Comparison of ENCODE assay signal across 8 mouse cellular contexts in the genomic region with DNA sequence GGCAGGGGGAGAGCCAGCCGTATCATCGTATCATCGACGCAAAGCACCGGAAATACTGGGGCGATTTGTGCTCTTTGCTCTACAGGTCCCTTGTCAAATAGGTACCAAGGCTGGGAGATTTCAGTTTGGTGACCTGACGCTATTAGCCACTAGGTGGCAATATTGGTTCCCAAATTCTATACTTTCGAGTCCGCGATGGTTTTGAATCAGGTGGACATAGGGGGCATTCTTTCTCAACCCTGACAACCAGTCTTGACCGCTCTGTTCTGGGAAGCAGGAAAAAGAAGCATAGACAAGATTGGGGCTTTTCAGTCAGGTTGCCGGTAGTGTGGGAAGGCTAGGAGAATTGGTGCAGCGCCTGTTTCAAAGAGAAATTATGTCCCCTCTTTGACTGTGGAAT. TPM values are rescaled to one million over a fixed set of nuclear protein-coding genes. Genes with fewer than 3 reads are reported as not detected.
DNase-seq lines count a peak whose midpoint lies in the region; ATAC-seq and TF ChIP-seq lines count a peak whose summit lies in the region.

No protein-coding gene starts in this region.

- H3K9ac ChIP-seq in ES-Bruce4 (ENCODE audit: low read depth, poor library complexity, severe bottlenecking): no peak overlapping the region
- peak overlapping the region; percentile 48 for H3K9ac ChIP-seq in heart, embryonic 16.5 days (ENCODE audit: low read length)
- 0 out of 2 replicates have a peak overlapping the region, but pooled peaks have one; percentile 3 for H3K9ac ChIP-seq in liver, embryonic 13.5 days
- no peak overlapping the region for H3K9ac ChIP-seq in stomach, embryonic 15.5 days

- peak; percentile 52 for DNase-seq in brain, embryonic 18.5 days (ENCODE audit: low read depth, low spot score)
- peak; percentile 61 to 75 for DNase-seq in kidney, postnatal 25 days
- peak; percentile 61 for DNase-seq in liver, embryonic 13.5 days
- DNase-seq in neural tube, embryonic 10.5 days (ENCODE audit: extremely low spot score, low spot score): peak; percentile 75

- 0 out of 2 replicates have a peak overlapping the region, but pooled peaks have one; percentile 30 for H3K4me3 ChIP-seq in ES-Bruce4 (ENCODE audit: low read depth, low read length)
- H3K4me3 ChIP-seq in erythroblast, embryonic 14.5 days (replicated peaks): peak overlapping the region; percentile 31
- H3K4me3 ChIP-seq in heart, embryonic 16.5 days (ENCODE audit: low read length): peak overlapping the region; percentile 53
- peak overlapping the region; percentile 45 for H3K4me3 ChIP-seq in liver, embryonic 13.5 days (replicated peaks)
- H3K4me3 ChIP-seq in stomach, embryonic 15.5 days (replicated peaks): peak overlapping the region; percentile 32

- H3K36me3 ChIP-seq in ES-Bruce4 (ENCODE audit: control insufficient read depth, insufficient read depth, low read length, poor library complexity, severe bottlenecking): no peaks in the 10 kb centered on the region
- no peaks in the 10 kb centered on the region for H3K36me3 ChIP-seq in erythroblast, embryonic 14.5 days (ENCODE audit: control insufficient read depth)
- H3K36me3 ChIP-seq in heart, embryonic 16.5 days (ENCODE audit: control insufficient read depth, insufficient read depth): no peaks in the 10 kb centered on the region
- no peaks in the 10 kb centered on the region for H3K36me3 ChIP-seq in liver, embryonic 13.5 days
- no peaks in the 10 kb centered on the region for H3K36me3 ChIP-seq in stomach, embryonic 15.5 days

- no peak for TF ChIP-seq EP300 in ES-Bruce4 (IDR thresholded peaks at IDR 0.05; ENCODE audit: insufficient read depth, low read depth, low read length)

- no peaks in the 10 kb centered on the region for H3K27me3 ChIP-seq in ES-Bruce4 (ENCODE audit: control insufficient read depth, insufficient read depth, low read length, poor library complexity, severe bottlenecking)
- H3K27me3 ChIP-seq in erythroblast, embryonic 14.5 days (ENCODE audit: control insufficient read depth): peaks cover 44% of the 10 kb centered on the region
- H3K27me3 ChIP-seq in heart, embryonic 16.5 days (ENCODE audit: control insufficient read depth, insufficient read depth, low read length): no peaks in the 10 kb centered on the region
- peaks cover 40% of the 10 kb centered on the region for H3K27me3 ChIP-seq in liver, embryonic 13.5 days
- H3K27me3 ChIP-seq in stomach, embryonic 15.5 days (replicated peaks): no peaks in the 10 kb centered on the region

- peak; percentile 25; the same call in 1 of the 2 replicates for ATAC-seq in heart, embryonic 16.5 days (replicated peaks; ENCODE audit: extremely low read depth, insufficient read depth, low FRiP score)
- no peak for ATAC-seq in liver, embryonic 13.5 days (ENCODE audit: low read depth)
- peak; percentile 20; the same call in 1 of the 2 replicates for ATAC-seq in stomach, embryonic 15.5 days (ENCODE audit: insufficient read depth, low FRiP score, low read depth)

- no peaks in the 10 kb centered on the region for H3K9me3 ChIP-seq in ES-Bruce4 (replicated peaks; ENCODE audit: control insufficient read depth, insufficient read depth, low read length, poor library complexity, severe bottlenecking)
- no peaks in the 10 kb centered on the region for H3K9me3 ChIP-seq in erythroblast, embryonic 14.5 days (ENCODE audit: control insufficient read depth, low read length)
- no peaks in the 10 kb centered on the region for H3K9me3 ChIP-seq in heart, embryonic 16.5 days (replicated peaks; ENCODE audit: control insufficient read depth, low read length)
- H3K9me3 ChIP-seq in liver, embryonic 13.5 days (replicated peaks): no peaks in the 10 kb centered on the region
- H3K9me3 ChIP-seq in stomach, embryonic 15.5 days: no peaks in the 10 kb centered on the region

- TF ChIP-seq CTCF in ES-Bruce4 (IDR thresholded peaks at IDR 0.05; ENCODE audit: low read depth, low read length): no peak

- no peak for TF ChIP-seq POLR2A in ES-Bruce4 (IDR thresholded peaks at IDR 0.05; ENCODE audit: insufficient read depth, low read length)

- H3K27ac ChIP-seq in ES-Bruce4 (ENCODE audit: insufficient read depth, low read length): no peak overlapping the region
- no peak overlapping the region for H3K27ac ChIP-seq in heart, embryonic 16.5 days (ENCODE audit: low read length)
- no peak overlapping the region for H3K27ac ChIP-seq in liver, embryonic 13.5 days
- H3K27ac ChIP-seq in stomach, embryonic 15.5 days: no peak overlapping the region

- peak overlapping the region; percentile 88 for H3K4me2 ChIP-seq in heart, embryonic 16.5 days (ENCODE audit: low read depth, low read length)
- peak overlapping the region; percentile 67 for H3K4me2 ChIP-seq in liver, embryonic 13.5 days
- H3K4me2 ChIP-seq in stomach, embryonic 15.5 days: peak overlapping the region; percentile 66

- 1% methylated on average over 13 of the region's 13 CpGs for WGBS in heart, embryonic 16.5 days
- WGBS in liver, embryonic 13.5 days (ENCODE audit: insufficient replicate concordance): under 1% methylated on average over 13 of the region's 13 CpGs
- WGBS in stomach, embryonic 15.5 days: 3% methylated on average over 13 of the region's 13 CpGs

- no peaks in the 10 kb centered on the region for H3K4me1 ChIP-seq in ES-Bruce4 (ENCODE audit: control insufficient read depth, insufficient read depth, low read length)
- H3K4me1 ChIP-seq in erythroblast, embryonic 14.5 days (ENCODE audit: control insufficient read depth): peaks cover 18% of the 10 kb centered on the region
- peaks cover 5% of the 10 kb centered on the region for H3K4me1 ChIP-seq in heart, embryonic 16.5 days (ENCODE audit: control insufficient read depth, insufficient read depth, low read length)
- peaks cover 21% of the 10 kb centered on the region for H3K4me1 ChIP-seq in liver, embryonic 13.5 days (replicated peaks)
- H3K4me1 ChIP-seq in stomach, embryonic 15.5 days: 0 out of 2 replicates have a peak, but pooled peaks cover 2% of the 10 kb centered on the region

RNA-seq across cellular contexts. Expression of gene Cebpe, which starts 2.1 kb away (rescaled TPM):
- not detected in 2 replicates for polyA plus RNA-seq in ES-Bruce4 (2011; ENCODE audit: insufficient read depth, insufficient read length, low read depth, missing spikeins)
- 0.05 and 0.24 TPM in 2 replicates for polyA plus RNA-seq in erythroblast, embryonic 14.5 days (2012)
- polyA plus RNA-seq in heart, embryonic 16.5 days (2015; fragmentation: Nextera tagmentation; extraction: Ambion mirVana): not detected in 2 replicates
- 3.4 and 3.5 TPM in 2 replicates for polyA plus RNA-seq in liver, embryonic 13.5 days (2015; fragmentation: Nextera tagmentation; extraction: Ambion mirVana)
- 1.3 and 1.5 TPM in 2 replicates for polyA plus RNA-seq in stomach, embryonic 15.5 days (2015; fragmentation: Nextera tagmentation; extraction: Ambion mirVana)

RNA-seq across cellular contexts. Expression of gene Gm29776, which starts 15.5 kb away (rescaled TPM):
- polyA plus RNA-seq in ES-Bruce4 (2011; ENCODE audit: insufficient read depth, insufficient read length, low read depth, missing spikeins): 0.42 TPM in 1 of 2 replicates, not detected in the other
- not detected in 2 replicates for polyA plus RNA-seq in erythroblast, embryonic 14.5 days (2012)
- 0.17 and 0.18 TPM in 2 replicates for polyA plus RNA-seq in heart, embryonic 16.5 days (2015; fragmentation: Nextera tagmentation; extraction: Ambion mirVana)
- 0.03 and 0.05 TPM in 2 replicates for polyA plus RNA-seq in liver, embryonic 13.5 days (2015; fragmentation: Nextera tagmentation; extraction: Ambion mirVana)
- polyA plus RNA-seq in stomach, embryonic 15.5 days (2015; fragmentation: Nextera tagmentation; extraction: Ambion mirVana): 0.05 and 0.15 TPM in 2 replicates

RNA-seq across cellular contexts. Expression of gene Acin1, which starts 27.4 kb away (rescaled TPM):
- polyA plus RNA-seq in ES-Bruce4 (2011; ENCODE audit: insufficient read depth, insufficient read length, low read depth, missing spikeins): 299 and 323 TPM in 2 replicates
- 38.2 and 40.2 TPM in 2 replicates for polyA plus RNA-seq in erythroblast, embryonic 14.5 days (2012)
- polyA plus RNA-seq in heart, embryonic 16.5 days (2015; fragmentation: Nextera tagmentation; extraction: Ambion mirVana): 69.1 and 73.5 TPM in 2 replicates
- polyA plus RNA-seq in liver, embryonic 13.5 days (2015; fragmentation: Nextera tagmentation; extraction: Ambion mirVana): 62.5 and 68.7 TPM in 2 replicates
- 111 and 116 TPM in 2 replicates for polyA plus RNA-seq in stomach, embryonic 15.5 days (2015; fragmentation: Nextera tagmentation; extraction: Ambion mirVana)

RNA-seq across cellular contexts. Expression of gene 1700123O20Rik, which starts 28.1 kb away (rescaled TPM):
- 25.9 and 26.4 TPM in 2 replicates for polyA plus RNA-seq in ES-Bruce4 (2011; ENCODE audit: insufficient read depth, insufficient read length, low read depth, missing spikeins)
- polyA plus RNA-seq in erythroblast, embryonic 14.5 days (2012): 4.9 and 7.8 TPM in 2 replicates
- 42.8 and 49.8 TPM in 2 replicates for polyA plus RNA-seq in heart, embryonic 16.5 days (2015; fragmentation: Nextera tagmentation; extraction: Ambion mirVana)
- polyA plus RNA-seq in liver, embryonic 13.5 days (2015; fragmentation: Nextera tagmentation; extraction: Ambion mirVana): 46.3 and 51.6 TPM in 2 replicates
- polyA plus RNA-seq in stomach, embryonic 15.5 days (2015; fragmentation: Nextera tagmentation; extraction: Ambion mirVana): 79.3 and 84.8 TPM in 2 replicates

Comparison
In these comparisons a context has a peak if more than half of its experiments do, and no peak if none do; other contexts are left out.
1. H3K9ac ChIP-seq: peak in heart, embryonic 16.5 days (single experiment) and liver, embryonic 13.5 days (single experiment); none in ES-Bruce4 (single experiment) and stomach, embryonic 15.5 days (single experiment).
2. Peak in every context shown above with its lines, with median percentiles within 50 percentile points of each other: H3K4me3 ChIP-seq, DNase-seq and H3K4me2 ChIP-seq.